Mouse (Mus musculus) liver, embryonic 12.5 days (tissue): ENCODE data around the gene Aacs. TPM values are rescaled to one million over a fixed set of nuclear protein-coding genes. Genes with fewer than 3 reads are reported as not detected.
"Not testable (repeated sequence)": the region's sequence is repeated elsewhere in the genome, so short reads cannot be mapped to it uniquely, and the experiment has no call there.

Experiments used
- ATAC-seq: fragments of 200-750 bp; cut with Nextera tagmentation; 2 replicates; pipeline ENCODE4 v1.8.0; 2017; ENCODE audit warnings: moderate number of reproducible peaks, mild to moderate bottlenecking, moderate library complexity
- H3K27ac ChIP-seq: fragments of 300-500 bp; sonication (generic); 2 replicates; pipeline ENCODE4 v1.5.1; 2016; ENCODE audit warnings: mild to moderate bottlenecking
- H3K27me3 ChIP-seq: fragments of 300-500 bp; sonication (generic); replicated peaks from 2 replicates; pipeline ENCODE4 v1.6.1; 2016; ENCODE audit warnings: mild to moderate bottlenecking, moderate library complexity
- H3K36me3 ChIP-seq: fragments of 300-500 bp; sonication (generic); 2 replicates; pipeline ENCODE4 v1.6.1; 2016; ENCODE audit warnings: mild to moderate bottlenecking, moderate library complexity
- H3K4me1 ChIP-seq: fragments of 300-500 bp; sonication (generic); 2 replicates; pipeline ENCODE4 v1.6.1; 2016
- H3K4me2 ChIP-seq: fragments of 300-500 bp; sonication (generic); 2 replicates; pipeline ENCODE4 v1.6.1; 2016; ENCODE audit warnings: mild to moderate bottlenecking, moderate library complexity
- H3K4me3 ChIP-seq: fragments of 300-500 bp; sonication (generic); 2 replicates; pipeline ENCODE4 v1.5.1; 2016; ENCODE audit warnings: mild to moderate bottlenecking, moderate library complexity
- H3K9ac ChIP-seq: fragments of 300-500 bp; sonication (generic); 2 replicates; pipeline ENCODE4 v1.6.1; 2016; ENCODE audit warnings: mild to moderate bottlenecking, moderate library complexity
- H3K9me3 ChIP-seq: fragments of 300-500 bp; sonication (generic); replicated peaks from 2 replicates; pipeline ENCODE4 v1.6.1; 2016; ENCODE audit warnings: mild to moderate bottlenecking, moderate library complexity
- WGBS: fragments of 180-500 bp; shearing (Covaris S2); methylation state at CpG from one replicate; pipeline ENCODE4 v1.1.7; 2016; ENCODE audit not compliant: insufficient replicate concordance; 5-methylcytosine and 5-hydroxymethylcytosine counted together
- polyA plus RNA-seq: library from polyadenylated mRNA; unstranded; fragments of >200 nt; fragmentation: Nextera tagmentation; extraction: Ambion mirVana; gene quantifications from 2 replicates; pipeline ENCODE4 v1.2.1, GENCODE M21; 2016

Gene Aacs
- polyA plus RNA-seq, 1 experiment from 2014 or later: 24.7 TPM

GRCm38 (mm10) chr5:125483712-125484611 is 8.3 kb downstream of the Aacs start:
- H3K9me3 ChIP-seq: no peaks in the 10 kb centered on the region
- H3K9ac ChIP-seq: no peak overlapping the region
- peaks cover 69% of the 10 kb centered on the region for H3K36me3 ChIP-seq
- no peak overlapping the region for H3K4me3 ChIP-seq
- H3K27ac ChIP-seq: no peak overlapping the region
- peaks cover 12% of the 10 kb centered on the region; the same call in 1 of the 2 replicates for H3K4me1 ChIP-seq
- H3K4me2 ChIP-seq: no peak overlapping the region
- H3K27me3 ChIP-seq: no peaks in the 10 kb centered on the region
- 61% methylated on average over 6 of the region's 6 CpGs for WGBS
- peak; percentile 23; the same call in 1 of the 2 replicates for ATAC-seq

GRCm38 (mm10) chr5:125485031-125485778 is 9.6 kb downstream of the Aacs start:
- Histone ChIP-seq H3K9ac (no peak overlapping the region), H3K27ac (no peak overlapping the region), H3K4me3 (no peak overlapping the region), H3K4me2 (no peak overlapping the region), H3K27me3 (no peaks in the 10 kb centered on the region), H3K9me3 (no peaks in the 10 kb centered on the region), H3K4me1 (peaks cover 12% of the 10 kb centered on the region; the same call in 1 of the 2 replicates), H3K36me3 (peaks cover 70% of the 10 kb centered on the region)
- 82% methylated on average over 4 of the region's 4 CpGs for whole genome bisulfite sequencing
- ATAC-seq: no peak

GRCm38 (mm10) chr5:125486088-125486487 is 10.5 kb downstream of the Aacs start:
- WGBS: 75% methylated on average over 1 of the region's 1 CpGs
- ATAC-seq: no peak
- Histone ChIP-seq H3K27me3 (no peaks in the 10 kb centered on the region), H3K4me2 (no peak overlapping the region), H3K36me3 (peaks cover 74% of the 10 kb centered on the region), H3K4me1 (peaks cover 12% of the 10 kb centered on the region; the same call in 1 of the 2 replicates), H3K27ac (no peak overlapping the region), H3K4me3 (no peak overlapping the region), H3K9ac (no peak overlapping the region), H3K9me3 (no peaks in the 10 kb centered on the region)

GRCm38 (mm10) chr5:125487375-125488115 is 11.9 kb downstream of the Aacs start:
- ATAC-seq: no peak
- 76% methylated on average over 11 of the region's 11 CpGs for WGBS
- Histone ChIP-seq H3K27ac (no peak overlapping the region), H3K27me3 (no peaks in the 10 kb centered on the region), H3K4me2 (no peak overlapping the region), H3K4me1 (peaks cover 8% of the 10 kb centered on the region; the same call in 1 of the 2 replicates), H3K9ac (no peak overlapping the region), H3K36me3 (peaks cover 73% of the 10 kb centered on the region), H3K9me3 (no peaks in the 10 kb centered on the region), H3K4me3 (no peak overlapping the region)

GRCm38 (mm10) chr5:125488116-125488455 is 12.5 kb downstream of the Aacs start:
- Histone ChIP-seq H3K9me3 (no peaks in the 10 kb centered on the region), H3K4me3 (no peak overlapping the region), H3K27me3 (no peaks in the 10 kb centered on the region), H3K27ac (no peak overlapping the region), H3K4me2 (no peak overlapping the region), H3K36me3 (peaks cover 73% of the 10 kb centered on the region), H3K4me1 (peaks cover 7% of the 10 kb centered on the region; the same call in 1 of the 2 replicates), H3K9ac (no peak overlapping the region)
- 69% methylated on average over 4 of the region's 4 CpGs for WGBS
- ATAC-seq: no peak

GRCm38 (mm10) chr5:125488953-125489352 is 13.3 kb downstream of the Aacs start:
- 81% methylated on average over 5 of the region's 5 CpGs for WGBS
- peaks cover 67% of the 10 kb centered on the region for H3K36me3 ChIP-seq
- H3K27ac ChIP-seq, H3K27me3 ChIP-seq, H3K4me3 ChIP-seq, H3K9ac ChIP-seq, H3K4me2 ChIP-seq, H3K9me3 ChIP-seq, ATAC-seq, H3K4me1 ChIP-seq: not testable (repeated sequence)

GRCm38 (mm10) chr5:125491107-125491506 is 15.5 kb downstream of the Aacs start:
- H3K4me2 ChIP-seq: no peak overlapping the region
- H3K27me3 ChIP-seq: no peaks in the 10 kb centered on the region
- WGBS: 79% methylated on average over 10 of the region's 10 CpGs
- H3K9ac ChIP-seq: no peak overlapping the region
- H3K36me3 ChIP-seq: peaks cover 67% of the 10 kb centered on the region
- H3K4me1 ChIP-seq: no peaks in the 10 kb centered on the region
- H3K9me3 ChIP-seq: no peaks in the 10 kb centered on the region
- H3K27ac ChIP-seq: no peak overlapping the region
- no peak for ATAC-seq
- no peak overlapping the region for H3K4me3 ChIP-seq

GRCm38 (mm10) chr5:125492379-125493092 is 16.9 kb downstream of the Aacs start:
- H3K27ac ChIP-seq: no peak overlapping the region
- no peak for ATAC-seq

GRCm38 (mm10) chr5:125493093-125493423 is 17.4 kb downstream of the Aacs start:
- Histone ChIP-seq H3K27me3 (no peaks in the 10 kb centered on the region), H3K4me1 (no peaks in the 10 kb centered on the region), H3K9me3 (no peaks in the 10 kb centered on the region), H3K9ac (no peak overlapping the region), H3K27ac (no peak overlapping the region), H3K4me2 (no peak overlapping the region), H3K4me3 (no peak overlapping the region), H3K36me3 (peaks cover 57% of the 10 kb centered on the region)
- WGBS: 76% methylated on average over 5 of the region's 5 CpGs
- no peak for ATAC-seq

More at GRCm38 (mm10) chr5:125492379-125493092, 16.9 kb downstream of the Aacs start:
- H3K4me1 ChIP-seq: no peaks in the 10 kb centered on the region
- H3K4me3 ChIP-seq: no peak overlapping the region
- no peaks in the 10 kb centered on the region for H3K9me3 ChIP-seq
- H3K4me2 ChIP-seq: no peak overlapping the region
- H3K9ac ChIP-seq: no peak overlapping the region
- H3K27me3 ChIP-seq: no peaks in the 10 kb centered on the region
- 76% methylated on average over 17 of the region's 17 CpGs for WGBS
- peaks cover 62% of the 10 kb centered on the region for H3K36me3 ChIP-seq

- H3K36me3 ChIP-seq: peaks cover 56% of the 10 kb centered on the region
- no peak overlapping the region for H3K9ac ChIP-seq
- no peaks in the 10 kb centered on the region for H3K9me3 ChIP-seq
- WGBS: 82% methylated on average over 10 of the region's 10 CpGs
- ATAC-seq: no peak
- H3K4me1 ChIP-seq: no peaks in the 10 kb centered on the region
- H3K4me3 ChIP-seq: no peak overlapping the region
- H3K4me2 ChIP-seq: no peak overlapping the region
- H3K27me3 ChIP-seq: no peaks in the 10 kb centered on the region
- H3K27ac ChIP-seq: no peak overlapping the region
These were observed 20.0 kb downstream of the Aacs start for GRCm38 (mm10) chr5:125495655-125496054.

- no peaks in the 10 kb centered on the region for H3K4me1 ChIP-seq
- H3K9ac ChIP-seq: no peak overlapping the region
- no peaks in the 10 kb centered on the region for H3K9me3 ChIP-seq
- no peak overlapping the region for H3K4me2 ChIP-seq
- WGBS: 69% methylated on average over 12 of the region's 12 CpGs
- peaks cover 50% of the 10 kb centered on the region for H3K36me3 ChIP-seq
- peak; percentile 54; the same call in 1 of the 2 replicates for ATAC-seq
- H3K27ac ChIP-seq: no peak overlapping the region
- no peaks in the 10 kb centered on the region for H3K27me3 ChIP-seq
- no peak overlapping the region for H3K4me3 ChIP-seq
These were observed 22.4 kb downstream of the Aacs start for GRCm38 (mm10) chr5:125497821-125498600.
